Mouse (Mus musculus) right cerebral cortex, adult 2 months (tissue): ENCODE data around the gene Dag1.
"Not testable (repeated sequence)": the region's sequence is repeated elsewhere in the genome, so short reads cannot be mapped to it uniquely, and the experiment has no call there.

Experiments
- DNase-seq, 2 experiments: peaks; one replicate each; pipeline ENCODE4 v3.0.0; 2021 to 2022; ENCODE audit warnings: low spot score in 2 of 2

Gene Dag1

DNA sequence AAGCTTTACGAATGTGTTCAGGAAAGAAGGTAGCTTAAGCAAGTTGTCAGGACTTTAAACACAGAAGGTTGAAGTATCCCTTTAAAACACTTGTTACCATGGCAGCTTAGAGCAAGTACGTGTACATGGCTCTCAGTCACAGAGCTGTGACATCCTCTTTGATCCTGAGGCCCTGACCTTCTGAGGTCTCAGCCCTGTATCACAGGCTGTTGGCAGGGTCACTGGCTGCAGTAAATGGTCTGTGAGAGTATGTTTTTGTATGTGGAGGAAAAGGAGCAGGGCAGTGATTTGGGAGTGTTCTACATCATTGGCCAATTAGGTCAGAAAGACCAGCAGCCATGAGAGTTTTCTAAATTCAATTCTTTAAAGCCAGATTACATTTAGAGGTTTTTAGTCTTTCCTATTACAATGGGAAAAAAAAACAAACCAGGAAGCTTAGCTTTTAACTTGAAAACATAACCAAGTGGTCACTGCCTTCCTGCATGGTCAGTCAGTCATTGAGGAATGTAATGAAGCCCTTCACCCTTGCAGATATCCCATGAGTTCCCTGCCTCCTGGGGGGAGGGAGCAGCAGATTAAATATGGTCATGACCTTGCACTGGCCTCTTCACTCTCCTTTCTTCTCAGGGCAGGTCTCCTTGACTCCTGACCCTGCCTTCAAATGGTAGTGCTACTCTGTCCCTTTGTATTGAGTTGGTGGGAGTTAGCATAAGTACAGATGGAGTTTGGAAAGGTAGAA is 35.7 kb downstream of the Dag1 start:
- no peak for DNase-seq

- no peak for DNase-seq
Observed at GRCm38 (mm10) chr9:108225166-108225565, 38.6 kb downstream of the Dag1 start.

GRCm38 (mm10) chr9:108223633-108224032 is 40.1 kb downstream of the Dag1 start:
- no peak for DNase-seq

DNA sequence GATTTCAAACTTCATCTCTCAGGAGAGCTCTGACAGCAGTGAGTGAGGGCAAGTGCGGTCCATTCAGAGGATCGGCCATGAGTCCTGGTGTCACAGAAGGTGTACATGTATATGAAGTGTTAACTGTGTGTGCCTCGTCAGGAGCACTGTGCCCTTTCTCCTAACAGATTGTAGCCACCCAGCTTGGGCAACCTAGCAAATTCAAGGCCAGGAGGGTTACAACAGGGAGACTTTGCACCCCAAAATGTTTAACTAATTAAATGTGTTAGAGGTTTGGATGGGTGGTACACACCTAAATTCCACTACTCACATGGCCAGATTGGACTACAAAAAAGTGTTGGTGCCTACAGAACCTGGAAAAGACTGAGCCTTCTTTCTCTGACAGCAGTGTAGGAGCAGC is 42.2 kb downstream of the Dag1 start:
- no peak for DNase-seq

DNA sequence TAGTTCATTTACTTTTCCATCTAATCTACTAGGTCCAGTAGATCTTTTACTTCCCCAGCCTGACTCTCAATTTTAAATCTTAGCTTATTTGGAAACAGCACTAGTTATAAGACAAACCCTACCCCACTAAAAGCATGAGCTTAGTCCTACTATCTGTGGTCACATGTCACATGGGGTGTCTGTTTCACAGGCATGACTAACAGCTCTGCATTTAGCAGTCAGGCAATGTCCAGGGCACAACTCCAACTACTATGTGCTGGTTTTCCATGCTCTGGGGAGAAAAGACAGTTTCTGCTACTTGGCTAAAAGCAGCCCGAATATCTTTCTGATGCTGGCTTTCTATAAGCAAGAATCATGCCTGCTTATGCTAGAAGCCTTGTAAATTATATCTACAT is 43.4 kb downstream of the Dag1 start:
- DNase-seq, result no peak

DNA sequence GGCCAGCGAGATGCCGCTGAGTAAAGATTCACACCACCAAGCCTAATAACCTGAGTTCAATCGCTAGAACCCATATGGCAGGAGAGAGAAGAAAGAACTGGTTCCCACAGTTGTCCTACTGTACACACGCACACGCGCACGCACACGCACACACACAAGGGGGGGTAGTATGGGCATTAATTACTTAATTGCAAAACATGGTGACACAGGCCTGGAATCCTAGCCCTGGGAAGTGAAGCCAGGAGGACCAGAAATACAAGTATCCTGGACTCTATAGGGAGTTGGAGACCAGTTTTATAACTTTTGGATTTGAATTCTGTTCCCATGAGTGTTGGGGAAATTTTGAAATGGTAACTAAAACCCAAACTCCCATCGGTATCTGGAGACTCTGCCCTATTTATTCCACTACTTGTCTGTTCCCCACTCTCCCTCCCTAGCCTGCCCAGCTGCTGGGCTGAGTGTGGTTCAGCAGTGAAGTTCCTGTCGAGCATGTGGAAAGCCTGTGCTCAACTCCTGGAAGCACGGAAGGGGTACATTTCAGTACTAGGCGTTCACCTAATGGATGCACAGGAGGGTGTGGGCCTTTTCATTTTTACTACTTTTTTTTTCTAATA is 43.9 kb downstream of the Dag1 start:
- DNase-seq, result no peak

- DNase-seq, result no peak
Observed at GRCm38 (mm10) chr9:108217936-108218543, 45.7 kb downstream of the Dag1 start.

- DNase-seq, result no peak
Observed at GRCm38 (mm10) chr9:108217406-108217805, 46.4 kb downstream of the Dag1 start.

- no peak for DNase-seq
Observed at GRCm38 (mm10) chr9:108213105-108213504, 50.7 kb downstream of the Dag1 start.

DNA sequence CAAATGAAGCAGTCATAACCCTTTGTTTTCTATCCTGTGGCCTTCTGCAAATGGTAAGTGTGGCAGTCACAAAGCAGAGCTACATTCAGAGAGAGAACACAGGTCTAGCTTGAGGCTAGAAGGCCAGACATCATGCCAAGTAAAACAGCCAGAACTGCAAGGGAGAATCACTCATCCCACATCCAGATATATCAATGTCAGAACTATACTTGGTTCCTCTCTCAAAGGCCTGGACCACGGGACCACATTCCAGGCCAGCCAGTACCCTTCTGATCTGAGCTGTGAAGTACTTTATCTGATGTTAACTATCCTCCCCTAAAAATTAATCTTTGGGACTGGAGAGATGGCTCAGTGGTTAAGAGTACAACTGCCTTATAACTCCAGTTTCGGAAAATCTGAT is 51.3 kb downstream of the Dag1 start:
- DNase-seq, result no peak

- DNase-seq, result peak in 1 of 2 experiments; percentile 69
Observed at GRCm38 (mm10) chr9:108205571-108205901, 58.2 kb downstream of the Dag1 start.

- DNase-seq, result no peak
Observed at GRCm38 (mm10) chr9:108204884-108205570, 58.7 kb downstream of the Dag1 start.

DNA sequence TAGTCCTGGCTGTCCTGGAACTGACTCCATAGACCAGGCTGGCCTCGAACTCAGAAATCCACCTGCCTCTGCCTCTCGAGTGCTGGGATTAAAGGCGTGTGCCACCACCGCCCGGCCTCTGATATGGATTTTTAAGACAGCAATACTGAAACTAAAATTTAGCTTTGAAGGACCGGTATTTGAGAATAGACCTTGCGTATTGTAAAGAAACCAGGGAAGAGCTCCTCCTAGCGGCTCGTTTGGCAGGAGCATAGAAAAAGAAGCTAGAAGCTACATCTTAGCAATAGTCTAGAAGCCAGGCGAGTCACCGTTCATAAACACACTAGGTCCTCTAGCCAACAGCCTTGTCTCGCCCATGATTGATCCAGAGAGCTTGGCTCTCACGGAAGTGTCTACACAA is 60.7 kb downstream of the Dag1 start:
- peak; percentile 81 to 90 for DNase-seq

GRCm38 (mm10) chr9:108202169-108202568 is 61.6 kb downstream of the Dag1 start:
- no peak for DNase-seq

DNA sequence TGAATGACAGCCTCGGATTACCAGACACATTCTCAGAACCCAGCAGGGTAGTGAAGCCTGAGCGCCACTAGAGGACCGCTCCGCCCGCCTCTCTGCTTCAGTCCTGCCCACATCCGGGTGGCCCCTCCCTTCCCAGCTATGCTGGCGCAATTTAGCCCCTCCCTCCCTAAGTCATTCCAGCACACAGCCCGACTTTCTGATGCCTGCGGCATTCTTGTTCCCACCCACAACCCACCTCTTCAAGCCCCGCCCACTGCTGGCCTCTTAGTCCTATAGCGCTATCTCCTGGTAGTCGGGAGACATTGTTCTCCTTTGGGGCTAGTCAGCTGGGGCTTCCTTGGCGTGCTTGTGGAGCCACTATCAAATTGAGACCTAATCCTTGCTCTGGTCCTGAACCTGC is 62.6 kb downstream of the Dag1 start:
- DNase-seq, result peak; percentile 88 to 90

- no peak for DNase-seq
Observed at GRCm38 (mm10) chr9:108198621-108199020, 65.1 kb downstream of the Dag1 start.

DNA sequence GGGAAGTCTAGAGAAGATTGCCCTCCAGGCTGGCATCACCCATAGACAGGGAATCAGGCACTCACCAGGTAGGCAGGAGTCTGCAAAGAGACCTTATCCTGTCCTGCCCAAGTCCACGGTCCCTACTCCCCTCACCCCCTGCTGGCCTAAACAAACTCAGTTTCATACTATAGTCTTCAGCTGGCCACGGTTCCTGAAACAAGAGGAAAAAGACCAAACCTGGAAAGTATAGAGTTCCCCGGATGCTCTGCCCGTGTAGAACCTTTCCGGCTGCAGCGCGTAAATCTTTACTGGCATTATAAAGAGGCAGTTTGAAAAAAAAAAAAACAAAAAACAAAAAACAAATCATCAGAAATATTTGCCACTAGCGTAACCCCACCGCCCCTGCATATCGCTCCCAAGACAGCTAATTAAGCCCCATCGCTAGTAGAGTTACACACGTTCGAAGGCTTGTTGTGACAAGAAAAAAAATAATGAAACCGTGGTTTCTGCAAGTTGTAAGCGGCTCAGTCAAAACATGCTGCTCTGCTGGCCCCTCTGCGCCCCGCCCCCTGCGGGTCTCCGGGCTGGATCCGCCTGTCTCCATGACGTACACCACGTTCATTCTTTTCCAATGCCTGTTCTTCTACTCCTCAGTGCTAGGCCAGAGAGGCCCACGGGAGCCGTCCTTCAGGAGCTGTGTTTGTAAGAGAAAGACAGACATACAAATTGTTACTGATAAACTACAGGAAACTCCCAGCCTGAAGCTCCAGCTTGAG is 66.7 kb downstream of the Dag1 start:
- DNase-seq, result no peak

- not testable (repeated sequence) for DNase-seq
Observed at GRCm38 (mm10) chr9:108196222-108196621, 67.5 kb downstream of the Dag1 start.

- DNase-seq, result peak; percentile 76 to 79
Observed at GRCm38 (mm10) chr9:108189787-108190679, 73.7 kb downstream of the Dag1 start, which contains the start of gene Bsn. Gene Bsn, minus strand, starts transcription at chr9:108190384.

GRCm38 (mm10) chr9:108189488-108189786 is 74.3 kb downstream of the Dag1 start:
- no peak for DNase-seq

GRCm38 (mm10) chr9:108189023-108189422 is 74.7 kb downstream of the Dag1 start:
- DNase-seq, result no peak
